Mouse (Mus musculus): ENCODE results near the gene Slc13a2. TPM values are rescaled to one million over a fixed set of nuclear protein-coding genes. Genes with fewer than 3 reads are reported as not detected.

Slc13a2 gene
- 0.07 TPM in 1 of 2 replicates, not detected in the other for polyA plus RNA-seq (2015; fragmentation: Nextera tagmentation; extraction: Ambion mirVana)

DNA sequence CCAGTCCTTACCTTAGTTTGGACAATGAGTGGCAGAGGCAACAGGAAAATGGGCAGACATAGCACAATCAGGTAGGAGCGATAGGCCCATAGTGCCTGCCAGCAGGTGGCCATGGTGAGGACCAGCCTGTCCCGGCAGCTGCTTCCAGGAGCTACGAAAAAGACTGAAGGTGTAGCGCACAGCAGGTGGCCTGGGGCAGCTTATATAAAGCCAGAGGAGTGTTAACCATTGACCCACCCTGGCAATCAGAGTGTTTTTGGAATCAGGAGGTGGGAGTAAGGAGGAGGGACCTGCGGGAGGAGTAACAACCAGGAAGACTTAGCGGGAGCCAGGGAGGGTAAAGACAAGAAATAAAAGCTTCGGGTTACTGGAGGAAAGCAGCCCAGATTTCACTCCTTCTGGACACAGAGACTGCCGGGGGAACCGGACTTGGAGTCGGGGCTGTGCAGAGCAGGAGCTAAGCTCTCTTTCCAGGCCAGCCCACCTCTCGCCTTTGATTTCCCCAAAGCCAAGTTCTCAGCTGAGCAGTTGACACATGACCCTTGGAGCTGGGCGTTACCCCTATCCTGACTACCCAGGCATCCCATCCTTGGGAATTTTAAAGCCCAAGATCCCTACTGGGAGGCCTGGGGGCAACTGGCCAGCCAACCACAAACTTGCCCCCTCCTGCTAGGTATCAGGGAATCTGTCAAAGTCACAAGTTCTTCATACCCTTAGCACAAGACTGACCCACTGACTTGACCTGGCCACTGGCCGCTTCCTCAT, at the start of gene Slc13a2:
Slc13a2 (minus strand) TSS at position 163 of the 765 bp plus-strand sequence.
- Histone ChIP-seq H3K9ac (no peak within 1 kb of the TSS), H3K27me3 (peaks cover 26% of the 10 kb centered on the region), H3K9me3 (replicated peaks) (no peaks in the 10 kb centered on the region), H3K4me3 (replicated peaks) (no peak within 1 kb of the TSS), H3K4me1 (replicated peaks) (peaks cover 11% of the 10 kb centered on the region), H3K27ac (no peak within 1 kb of the TSS), H3K4me2 (no peak within 1 kb of the TSS), H3K36me3 (no peaks in the 10 kb centered on the region)
- 24% methylated on average over 13 of the region's 13 CpGs for WGBS (ENCODE audit: insufficient replicate concordance)
- DNase-seq = no peak
- no peak for ATAC-seq (ENCODE audit: low read depth)

GRCm38 (mm10) chr11:78471326-78472103, 49.5 kb upstream of the Slc13a2 start:
- Histone ChIP-seq H3K4me3 (replicated peaks) (no peak overlapping the region), H3K27ac (no peak overlapping the region), H3K9me3 (replicated peaks) (no peaks in the 10 kb centered on the region), H3K36me3 (no peaks in the 10 kb centered on the region), H3K9ac (no peak overlapping the region), H3K27me3 (no peaks in the 10 kb centered on the region), H3K4me2 (no peak overlapping the region), H3K4me1 (replicated peaks) (peaks cover 7% of the 10 kb centered on the region)
- 60% methylated on average over 10 of the region's 10 CpGs for WGBS (ENCODE audit: insufficient replicate concordance)
- no peak for ATAC-seq (ENCODE audit: low read depth)
- DNase-seq = no peak

GRCm38 (mm10) chr11:78467932-78468331, 45.9 kb upstream of the Slc13a2 start:
- no peak overlapping the region for H3K4me3 ChIP-seq (replicated peaks)
- H3K9me3 ChIP-seq (replicated peaks) = no peaks in the 10 kb centered on the region
- 23% methylated on average over 3 of the region's 3 CpGs for WGBS (ENCODE audit: insufficient replicate concordance)
- no peak overlapping the region for H3K9ac ChIP-seq
- no peak for DNase-seq
- peaks cover 43% of the 10 kb centered on the region for H3K4me1 ChIP-seq (replicated peaks)
- H3K27ac ChIP-seq = no peak overlapping the region
- no peaks in the 10 kb centered on the region for H3K36me3 ChIP-seq
- H3K27me3 ChIP-seq = no peaks in the 10 kb centered on the region
- no peak for ATAC-seq (ENCODE audit: low read depth)
- H3K4me2 ChIP-seq = no peak overlapping the region

GRCm38 (mm10) chr11:78467515-78467914, 45.5 kb upstream of the Slc13a2 start:
- Histone ChIP-seq H3K9me3 (replicated peaks) (no peaks in the 10 kb centered on the region), H3K4me3 (replicated peaks) (no peak overlapping the region), H3K4me1 (replicated peaks) (peaks cover 43% of the 10 kb centered on the region), H3K36me3 (no peaks in the 10 kb centered on the region), H3K9ac (no peak overlapping the region), H3K27me3 (no peaks in the 10 kb centered on the region), H3K27ac (no peak overlapping the region), H3K4me2 (no peak overlapping the region)
- DNase-seq (no peak), ATAC-seq (ENCODE audit: low read depth) (no peak)
- WGBS (ENCODE audit: insufficient replicate concordance) = 59% methylated on average over 7 of the region's 7 CpGs

DNA sequence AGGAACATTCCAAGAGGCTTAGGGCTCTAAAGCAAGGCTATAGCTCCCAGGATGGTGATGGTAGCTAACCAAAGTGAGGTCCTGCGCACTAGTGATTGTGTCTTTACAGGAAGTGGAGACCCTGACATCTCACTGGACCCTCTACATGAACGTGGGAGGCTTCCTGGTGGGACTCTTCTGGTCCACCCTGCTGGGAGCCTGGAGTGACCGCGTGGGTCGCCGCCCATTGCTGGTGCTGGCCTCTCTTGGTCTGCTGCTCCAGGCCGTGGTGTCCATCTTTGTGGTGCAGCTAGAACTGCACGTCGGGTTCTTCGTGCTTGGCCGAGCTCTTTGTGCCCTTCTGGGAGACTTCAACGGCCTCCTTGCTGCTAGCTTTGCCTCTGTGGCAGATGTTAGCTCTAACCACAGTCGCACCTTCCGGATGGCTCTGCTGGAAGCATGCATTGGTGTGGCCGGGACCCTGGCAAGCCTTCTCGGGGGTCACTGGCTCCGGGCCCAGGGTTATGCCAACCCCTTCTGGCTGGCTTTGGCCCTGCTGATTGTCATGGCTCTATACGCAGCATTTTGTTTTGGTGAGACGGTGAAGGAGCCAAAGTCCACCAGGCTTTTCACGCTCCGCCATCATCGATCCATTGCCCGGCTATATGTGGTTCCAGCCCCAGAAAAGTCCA, 44.4 kb upstream of the Slc13a2 start:
- peak overlapping the region; percentile 65 for H3K4me3 ChIP-seq (replicated peaks)
- peaks cover 43% of the 10 kb centered on the region for H3K4me1 ChIP-seq (replicated peaks)
- DNase-seq = no peak
- peak overlapping the region; percentile 87 for H3K4me2 ChIP-seq
- ATAC-seq (ENCODE audit: low read depth) = peak; percentile 6; the same call in 1 of the 2 replicates
- H3K36me3 ChIP-seq = no peaks in the 10 kb centered on the region
- peak overlapping the region; percentile 74; the same call in 1 of the 2 replicates for H3K9ac ChIP-seq
- 66% methylated on average over 23 of the region's 23 CpGs for WGBS (ENCODE audit: insufficient replicate concordance)
- peaks cover 4% of the 10 kb centered on the region; the same call in 1 of the 2 replicates for H3K9me3 ChIP-seq (replicated peaks)
- H3K27ac ChIP-seq = no peak overlapping the region
- no peaks in the 10 kb centered on the region for H3K27me3 ChIP-seq

DNA sequence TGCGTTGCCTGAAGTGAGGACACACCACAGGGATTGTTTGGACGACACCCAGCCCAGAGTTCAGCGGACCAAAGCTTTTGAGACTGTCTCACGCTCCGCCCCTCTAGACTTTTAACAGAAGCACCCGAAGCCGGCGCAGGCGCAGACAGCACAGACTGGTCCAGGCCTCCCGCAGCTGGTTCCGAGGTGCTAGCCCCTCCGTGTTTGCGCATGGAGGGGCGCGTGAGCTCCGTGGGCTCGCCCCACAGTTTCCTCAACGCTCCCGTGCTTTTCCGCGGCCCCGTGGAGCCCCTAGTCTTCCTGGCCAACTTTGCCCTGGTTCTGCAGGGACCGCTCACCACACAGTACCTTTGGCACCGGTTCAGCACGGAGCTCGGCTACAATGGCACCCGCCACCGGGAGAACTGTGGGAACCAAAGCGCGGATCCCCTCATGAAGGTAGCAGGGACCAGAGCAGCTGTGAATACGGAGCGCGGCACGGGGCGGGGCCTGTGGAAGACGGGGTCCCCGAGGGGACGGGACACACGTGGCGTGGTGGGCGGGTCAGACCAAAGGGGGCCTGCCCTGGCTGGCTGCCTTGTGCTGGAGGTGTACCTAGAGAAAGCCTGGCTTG, 43.7 kb upstream of the Slc13a2 start, which contains the start of gene Slc46a1:
Slc46a1 (plus strand) TSS at position 130 of the 613 bp plus-strand sequence.
- WGBS (ENCODE audit: insufficient replicate concordance) = under 1% methylated on average over 41 of the region's 41 CpGs
- no peaks in the 10 kb centered on the region for H3K36me3 ChIP-seq
- peak within 1 kb of the TSS; percentile 75 for H3K27ac ChIP-seq
- H3K9ac ChIP-seq = peak within 1 kb of the TSS; percentile 74
- H3K4me2 ChIP-seq = peak within 1 kb of the TSS; percentile 87
- H3K4me3 ChIP-seq (replicated peaks) = peak within 1 kb of the TSS; percentile 65
- no peaks in the 10 kb centered on the region for H3K27me3 ChIP-seq
- H3K4me1 ChIP-seq (replicated peaks) = peaks cover 43% of the 10 kb centered on the region
- ATAC-seq (ENCODE audit: low read depth) = peak; percentile 84
- DNase-seq = peak; percentile 61
- H3K9me3 ChIP-seq (replicated peaks) = peaks cover 4% of the 10 kb centered on the region; the same call in 1 of the 2 replicates

- Histone ChIP-seq H3K36me3 (no peaks in the 10 kb centered on the region), H3K9ac (no peak overlapping the region), H3K9me3 (replicated peaks) (peaks cover 4% of the 10 kb centered on the region; the same call in 1 of the 2 replicates), H3K4me1 (replicated peaks) (peaks cover 43% of the 10 kb centered on the region), H3K27me3 (no peaks in the 10 kb centered on the region), H3K4me3 (replicated peaks) (peak overlapping the region; percentile 65), H3K4me2 (peak overlapping the region; percentile 87), H3K27ac (no peak overlapping the region)
- no peak for ATAC-seq (ENCODE audit: low read depth)
- DNase-seq = no peak
- 45% methylated on average over 9 of the region's 9 CpGs for WGBS (ENCODE audit: insufficient replicate concordance)
Measured at GRCm38 (mm10) chr11:78465116-78465515, 43.1 kb upstream of the Slc13a2 start.

- H3K27ac ChIP-seq = no peak overlapping the region
- WGBS (ENCODE audit: insufficient replicate concordance) = 40% methylated on average over 13 of the region's 13 CpGs
- H3K9ac ChIP-seq = 0 out of 2 replicates have a peak overlapping the region, but pooled peaks have one; percentile 20
- H3K4me2 ChIP-seq = peak overlapping the region; percentile 23
- H3K36me3 ChIP-seq = no peaks in the 10 kb centered on the region
- no peaks in the 10 kb centered on the region; the same call in 1 of the 2 replicates for H3K27me3 ChIP-seq
- DNase-seq (no peak), ATAC-seq (ENCODE audit: low read depth) (no peak)
- H3K9me3 ChIP-seq (replicated peaks) = peaks cover 4% of the 10 kb centered on the region; the same call in 1 of the 2 replicates
- peaks cover 43% of the 10 kb centered on the region for H3K4me1 ChIP-seq (replicated peaks)
- H3K4me3 ChIP-seq (replicated peaks) = no peak overlapping the region
Measured at GRCm38 (mm10) chr11:78463286-78464036, 41.4 kb upstream of the Slc13a2 start.

DNA sequence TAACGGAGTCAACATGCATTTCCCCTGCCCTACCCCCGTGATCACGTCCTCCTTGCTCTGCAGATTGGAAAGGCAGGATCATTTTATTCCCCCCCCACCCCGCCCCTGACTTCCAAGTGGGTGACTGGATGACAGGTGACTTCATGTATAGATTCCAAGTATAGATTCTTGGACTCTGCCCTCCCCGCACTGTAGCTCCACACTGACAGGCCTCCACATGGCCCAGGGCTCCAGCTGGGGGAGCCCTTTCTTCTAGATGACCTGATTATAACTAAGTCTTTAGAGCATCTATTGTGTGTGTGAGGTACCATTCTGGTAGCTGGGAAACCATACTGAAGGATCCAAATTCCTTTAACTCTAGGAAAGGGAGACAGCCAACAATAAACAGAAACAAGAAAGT, 40.7 kb upstream of the Slc13a2 start:
- peaks cover 43% of the 10 kb centered on the region for H3K4me1 ChIP-seq (replicated peaks)
- no peaks in the 10 kb centered on the region; the same call in 1 of the 2 replicates for H3K27me3 ChIP-seq
- 74% methylated on average over 5 of the region's 5 CpGs for WGBS (ENCODE audit: insufficient replicate concordance)
- no peak for ATAC-seq (ENCODE audit: low read depth)
- H3K36me3 ChIP-seq = no peaks in the 10 kb centered on the region
- H3K27ac ChIP-seq = no peak overlapping the region
- peaks cover 4% of the 10 kb centered on the region; the same call in 1 of the 2 replicates for H3K9me3 ChIP-seq (replicated peaks)
- H3K4me2 ChIP-seq = no peak overlapping the region
- no peak overlapping the region for H3K4me3 ChIP-seq (replicated peaks)
- no peak overlapping the region for H3K9ac ChIP-seq
- DNase-seq = no peak

DNA sequence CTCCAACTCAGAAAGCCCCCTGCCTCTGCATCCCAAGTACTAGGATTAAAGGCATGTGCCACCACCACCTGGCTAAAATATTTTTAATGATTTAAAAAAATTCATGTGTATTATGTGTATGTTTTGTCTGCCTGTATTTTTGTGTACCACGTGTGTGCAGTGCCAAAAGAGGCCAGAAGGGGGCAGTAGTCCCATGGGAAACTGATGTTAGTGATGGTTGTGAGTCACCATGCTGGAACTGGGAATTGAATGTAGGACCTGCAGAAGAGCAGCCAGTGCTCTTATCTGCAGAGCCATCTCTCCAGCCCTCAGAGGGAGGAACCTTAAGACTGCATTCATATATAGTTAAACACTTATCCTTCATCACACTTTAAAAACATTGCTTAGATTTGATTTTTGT, 39.9 kb upstream of the Slc13a2 start:
- 58% methylated on average over 1 of the region's 1 CpGs for WGBS (ENCODE audit: insufficient replicate concordance)
- no peak overlapping the region for H3K4me2 ChIP-seq
- DNase-seq (no peak), ATAC-seq (ENCODE audit: low read depth) (no peak)
- no peak overlapping the region for H3K27ac ChIP-seq
- no peaks in the 10 kb centered on the region; the same call in 1 of the 2 replicates for H3K27me3 ChIP-seq
- peaks cover 4% of the 10 kb centered on the region; the same call in 1 of the 2 replicates for H3K9me3 ChIP-seq (replicated peaks)
- H3K4me1 ChIP-seq (replicated peaks) = peaks cover 40% of the 10 kb centered on the region
- H3K9ac ChIP-seq = no peak overlapping the region
- H3K4me3 ChIP-seq (replicated peaks) = no peak overlapping the region
- no peaks in the 10 kb centered on the region for H3K36me3 ChIP-seq
